Mouse (Mus musculus) left cerebral cortex, postnatal 25 days (tissue): ENCODE data around the gene Eloa. TPM values are rescaled to one million over a fixed set of nuclear protein-coding genes. Genes with fewer than 3 reads are reported as not detected.

Experiments
- DNase-seq, 2 experiments: peaks; one replicate each; pipeline ENCODE4 v3.0.0; 2022; ENCODE audit warnings: low spot score in 2 of 2, mixed read lengths in 1 of 2
- intact Hi-C: fragments of 180-260 bp; cut with DNase I; formaldehyde crosslinking; loops from one replicate; pipeline ENCODE4 v1.15.1; 2025
- total RNA-seq, 2 experiments: library from RNA; stranded (reverse); gene quantifications; 2 replicates each; pipeline ENCODE4 v1.2.3; 2021

Eloa gene
- total RNA-seq, 2 experiments from 2014 or later: 27.3 to 28.8 TPM

GRCm38 (mm10) chr4:135963457-135964193 lies 57.9 kb downstream of the Eloa start, which contains the start of gene Gale:
Gale (plus strand) TSS chr4:135963727.
- DNase-seq: peak; percentile 93 to 97
- intact Hi-C loops: loop anchor here (1.0 kb wide), 1 partner anchor 9 kb away; the partner anchor contains the start of gene Lypla2

- no peak for DNase-seq
- intact Hi-C loops: loop anchor here (1.0 kb wide), 1 partner anchor 9 kb away; the partner anchor contains the start of gene Lypla2
Measured at GRCm38 (mm10) chr4:135962946-135963345, 58.6 kb downstream of the Eloa start.

DNA sequence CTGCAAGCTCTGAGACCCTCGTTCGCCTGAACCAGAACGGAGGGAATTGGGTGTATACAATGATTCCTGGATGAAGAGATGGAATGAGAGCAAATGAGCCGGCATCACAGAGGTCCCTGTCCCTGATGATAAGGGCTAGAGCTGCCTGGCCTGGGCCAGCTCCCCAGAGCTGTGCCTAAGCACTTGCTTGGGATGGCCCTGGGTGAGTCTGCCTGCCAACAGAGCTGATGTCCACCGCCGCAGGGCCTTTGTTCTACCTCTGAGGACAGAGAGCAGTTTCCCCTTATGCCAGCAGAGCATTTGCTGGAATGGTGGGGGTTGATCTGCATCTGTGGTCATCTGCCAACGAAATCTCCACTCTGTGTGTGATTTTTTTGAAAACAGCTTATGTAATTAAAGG lies 59.4 kb downstream of the Eloa start:
- intact Hi-C loops: no loop called here
- no peak for DNase-seq

GRCm38 (mm10) chr4:135961709-135962108 lies 59.9 kb downstream of the Eloa start:
- DNase-seq: no peak
- intact Hi-C loops: loop anchor here (2.0 kb wide), 1 partner anchor 71 kb away; no protein-coding TSS in a partner anchor

GRCm38 (mm10) chr4:135960717-135961116 lies 60.8 kb downstream of the Eloa start:
- DNase-seq: peak; percentile 68 to 84
- intact Hi-C loops: loop anchor here (2.0 kb wide), 1 partner anchor 70 kb away; no protein-coding TSS in a partner anchor

DNA sequence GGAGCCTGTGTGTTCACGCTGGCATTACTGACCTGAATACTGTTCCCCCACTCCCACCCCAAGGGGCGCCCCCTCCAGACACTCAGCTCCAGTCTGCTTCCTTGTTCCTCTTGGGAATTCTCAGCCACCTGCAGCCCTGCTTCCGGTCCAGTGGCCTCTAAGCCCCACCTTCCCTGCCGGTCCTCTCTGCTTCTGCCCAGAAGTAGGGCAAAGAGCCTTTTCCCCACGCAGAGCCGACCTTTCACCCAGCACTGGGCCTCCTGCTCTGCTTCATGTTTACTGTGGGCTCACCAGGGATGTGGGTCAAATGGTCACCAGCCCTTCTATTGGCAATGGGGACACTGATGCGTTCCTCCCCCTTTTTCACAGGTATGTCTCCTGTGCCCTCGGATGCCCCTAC lies 63.2 kb downstream of the Eloa start:
- intact Hi-C loops: no loop called here

DNA sequence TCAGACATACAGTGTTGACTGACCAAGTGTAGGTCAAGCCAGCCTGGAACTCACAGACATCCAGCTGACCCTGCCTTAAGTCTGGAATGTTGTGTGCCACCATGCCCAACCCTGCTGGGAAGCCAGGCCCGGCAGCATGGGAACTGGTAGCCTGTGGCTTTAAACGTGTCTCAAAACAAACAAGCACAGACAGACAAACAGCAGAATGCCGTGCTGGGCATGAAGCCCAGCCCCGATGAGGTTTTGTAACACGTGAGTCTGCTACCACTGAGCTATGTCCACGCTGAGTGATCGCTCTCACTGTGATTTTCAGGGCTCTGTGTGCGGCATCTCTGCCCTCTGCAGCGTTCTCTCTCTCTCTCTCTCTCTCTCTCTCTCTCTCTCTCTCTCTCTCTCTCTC lies 65.7 kb downstream of the Eloa start:
- intact Hi-C loops: no loop called here
- DNase-seq: no peak

More for the DNA sequence above, 63.2 kb downstream of the Eloa start:
- no peak for DNase-seq

DNA sequence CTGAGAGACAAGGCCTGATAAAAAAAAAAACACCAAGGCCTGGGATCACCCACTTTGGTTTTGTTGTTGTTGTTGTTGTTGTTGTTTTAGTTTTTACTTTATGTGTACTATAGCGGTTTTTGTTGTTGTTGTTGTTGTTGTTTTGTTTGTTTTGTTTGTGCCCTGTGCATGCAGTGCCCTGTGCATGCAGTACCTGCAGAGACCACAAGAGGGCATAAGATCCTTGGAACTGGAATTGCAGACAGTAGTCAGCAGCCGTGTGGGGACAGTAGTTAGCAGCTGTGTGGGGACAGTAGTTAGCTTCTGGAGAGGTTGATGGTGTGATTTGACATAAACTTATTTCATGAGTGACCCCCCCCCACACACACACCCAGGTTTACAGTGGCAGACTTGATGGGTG lies 67.3 kb downstream of the Eloa start:
- DNase-seq: peak; percentile 64 to 67
- intact Hi-C loops: no loop called here

Other genes with a start within 250 kb of the Eloa start
- 10 to 100 TPM; 74.3 to 80.1 TPM for gene Srsf10, start 166.0 kb downstream of the Eloa start, total RNA-seq
- gene Pnrc2, start 147.9 kb downstream of the Eloa start, total RNA-seq: 10 to 100 TPM; 46.8 to 48.4 TPM
- gene Cnr2, start 126.4 kb downstream of the Eloa start, total RNA-seq: under 1 TPM in 1 of 2 experiments, not detected in 1; 0.14 TPM
- 10 to 100 TPM; 29.2 to 36.3 TPM for gene Fuca1, start 101.0 kb downstream of the Eloa start, total RNA-seq
- gene Hmgcl, start 75.3 kb downstream of the Eloa start, total RNA-seq: 10 to 100 TPM; 29.5 TPM
- gene Gale, start 58.0 kb downstream of the Eloa start, total RNA-seq: 10 to 100 TPM; 22.4 to 22.5 TPM
- 10 to 100 TPM; 87.0 to 88.6 TPM for gene Lypla2, start 49.1 kb downstream of the Eloa start, total RNA-seq
- gene Pithd1, start 34.5 kb downstream of the Eloa start, total RNA-seq: 10 to 100 TPM; 82.1 to 84.3 TPM
- 100 to 1,000 TPM; 233 to 241 TPM for gene Rpl11, start 31.7 kb upstream of the Eloa start, total RNA-seq
- 10 to 100 TPM; 37.5 to 39.2 TPM for gene Id3, start 121.7 kb upstream of the Eloa start, total RNA-seq
- gene E2f2, start 150.6 kb upstream of the Eloa start, total RNA-seq: 1 to 10 TPM in 1 of 2 experiments, under 1 TPM in 1; 0.66 to 1.2 TPM
- gene Asap3, start 184.6 kb upstream of the Eloa start, total RNA-seq: 1 to 10 TPM; 3.1 to 3.2 TPM
- under 1 TPM; 0.57 to 0.76 TPM for gene Tcea3, start 226.0 kb upstream of the Eloa start, total RNA-seq